Mouse (Mus musculus): ENCODE results near the gene Dntt. TPM values are rescaled to one million over a fixed set of nuclear protein-coding genes. Genes with fewer than 3 reads are reported as not detected.

Dntt gene
- total RNA-seq (2014; rRNA removed; ENCODE audit: low replicate concordance) (not detected in 2 replicates), polyA plus RNA-seq (2015; fragmentation: Nextera tagmentation; extraction: Ambion mirVana) (not detected in 2 replicates)

DNA sequence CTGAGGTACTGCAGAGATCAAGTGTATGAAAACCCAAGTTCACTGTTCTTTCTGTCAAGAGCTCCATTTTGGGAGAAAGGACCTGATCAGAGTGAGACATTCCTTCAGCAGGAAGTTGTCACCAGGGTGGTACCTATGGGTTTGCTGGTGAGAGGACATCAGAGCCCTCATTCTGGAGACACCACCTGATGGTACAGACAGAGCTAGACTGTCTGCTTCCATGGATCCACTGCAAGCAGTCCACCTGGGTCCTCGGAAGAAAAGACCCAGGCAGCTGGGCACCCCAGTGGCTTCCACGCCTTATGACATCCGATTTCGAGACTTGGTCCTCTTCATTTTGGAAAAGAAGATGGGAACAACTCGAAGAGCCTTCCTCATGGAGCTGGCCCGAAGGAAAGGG lies at the start of gene Dntt:
Dntt (plus strand) TSS at position 57 of the 400 bp plus-strand sequence.
- Histone ChIP-seq H3K9me3 (replicated peaks; ENCODE audit: control insufficient read depth, low read length) (no peaks in the 10 kb centered on the region), H3K4me2 (ENCODE audit: low read depth, low read length) (no peak within 1 kb of the TSS; the same call in 1 of the 2 replicates), H3K4me1 (ENCODE audit: control insufficient read depth, insufficient read depth) (no peaks in the 10 kb centered on the region), H3K27me3 (ENCODE audit: control insufficient read depth, insufficient read depth, low read length) (no peaks in the 10 kb centered on the region), H3K36me3 (replicated peaks; ENCODE audit: control insufficient read depth, insufficient read depth, low read length) (no peaks in the 10 kb centered on the region), H3K4me3 (ENCODE audit: low read depth, low read length) (peak within 1 kb of the TSS; percentile 2; the same call in 1 of the 2 replicates), H3K27ac (ENCODE audit: low read depth) (no peak within 1 kb of the TSS), H3K9ac (replicated peaks; ENCODE audit: low read depth, low read length) (no peak within 1 kb of the TSS)
- TF ChIP-seq EP300 (IDR thresholded peaks at IDR 0.05; ENCODE audit: low read depth), result no peak
- no peak for TF ChIP-seq CTCF (IDR thresholded peaks at IDR 0.05; ENCODE audit: low read depth)
- ATAC-seq (ENCODE audit: insufficient read depth, low read depth) (no peak), DNase-seq (ENCODE audit: low spot score) (no peak)
- WGBS, result 78% methylated on average over 6 of the region's 6 CpGs

DNA sequence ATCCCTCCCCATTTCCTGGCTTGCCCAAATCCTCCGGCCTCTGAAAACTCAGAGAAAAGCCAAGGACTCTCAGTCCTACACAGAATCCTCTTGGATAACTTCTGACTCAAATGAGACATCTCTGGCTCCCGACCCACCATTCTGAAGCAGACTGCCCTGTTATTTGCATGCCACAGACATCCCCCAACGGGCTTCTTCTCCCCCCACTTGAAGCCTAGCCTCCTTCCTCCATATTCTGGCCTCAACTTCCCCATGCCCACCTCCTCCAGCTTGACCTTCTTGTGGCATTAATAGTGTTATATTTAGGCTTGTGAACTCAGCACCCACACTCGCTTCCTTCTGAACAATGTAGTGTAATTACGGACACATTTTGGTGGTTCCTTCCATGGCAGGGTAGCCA lies 48.4 kb upstream of the Dntt start:
- H3K36me3 ChIP-seq (replicated peaks; ENCODE audit: control insufficient read depth, insufficient read depth, low read length), result no peaks in the 10 kb centered on the region
- H3K4me3 ChIP-seq (ENCODE audit: low read depth, low read length), result no peak overlapping the region
- H3K9ac ChIP-seq (replicated peaks; ENCODE audit: low read depth, low read length), result no peak overlapping the region
- H3K9me3 ChIP-seq (replicated peaks; ENCODE audit: control insufficient read depth, low read length), result no peaks in the 10 kb centered on the region
- no peak for TF ChIP-seq EP300 (IDR thresholded peaks at IDR 0.05; ENCODE audit: low read depth)
- TF ChIP-seq CTCF (IDR thresholded peaks at IDR 0.05; ENCODE audit: low read depth), result no peak
- no peak overlapping the region for H3K27ac ChIP-seq (ENCODE audit: low read depth)
- H3K4me1 ChIP-seq (ENCODE audit: control insufficient read depth, insufficient read depth), result no peaks in the 10 kb centered on the region
- DNase-seq (ENCODE audit: low spot score) (no peak), ATAC-seq (ENCODE audit: insufficient read depth, low read depth) (no peak)
- WGBS, result 73% methylated on average over 5 of the region's 5 CpGs
- no peaks in the 10 kb centered on the region for H3K27me3 ChIP-seq (ENCODE audit: control insufficient read depth, insufficient read depth, low read length)
- H3K4me2 ChIP-seq (ENCODE audit: low read depth, low read length), result no peak overlapping the region

DNA sequence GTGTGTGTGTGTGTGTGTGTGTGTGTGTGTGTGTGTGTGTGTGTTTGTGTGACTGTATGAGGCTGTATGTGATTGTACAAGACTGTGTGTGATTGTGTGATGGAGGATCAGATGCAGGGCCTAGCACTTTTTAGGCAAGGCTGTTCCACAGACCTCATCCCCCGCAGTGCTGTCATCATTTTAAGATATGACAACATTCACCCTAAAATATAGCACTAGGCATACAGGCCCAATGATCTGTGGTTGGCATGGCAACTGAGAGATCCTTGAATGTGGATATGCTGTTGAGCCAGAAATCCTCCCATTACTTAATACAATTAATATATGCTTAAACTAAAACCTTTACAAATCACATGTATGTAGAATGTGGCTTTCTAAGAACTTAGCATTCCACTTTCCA lies 44.5 kb upstream of the Dntt start:
- Histone ChIP-seq H3K27ac (ENCODE audit: low read depth) (no peak overlapping the region), H3K36me3 (replicated peaks; ENCODE audit: control insufficient read depth, insufficient read depth, low read length) (no peaks in the 10 kb centered on the region), H3K9ac (replicated peaks; ENCODE audit: low read depth, low read length) (no peak overlapping the region), H3K4me1 (ENCODE audit: control insufficient read depth, insufficient read depth) (no peaks in the 10 kb centered on the region), H3K27me3 (ENCODE audit: control insufficient read depth, insufficient read depth, low read length) (no peaks in the 10 kb centered on the region), H3K4me2 (ENCODE audit: low read depth, low read length) (no peak overlapping the region), H3K9me3 (replicated peaks; ENCODE audit: control insufficient read depth, low read length) (no peaks in the 10 kb centered on the region), H3K4me3 (ENCODE audit: low read depth, low read length) (no peak overlapping the region)
- ATAC-seq (ENCODE audit: insufficient read depth, low read depth), result no peak
- TF ChIP-seq CTCF (IDR thresholded peaks at IDR 0.05; ENCODE audit: low read depth) (no peak), EP300 (IDR thresholded peaks at IDR 0.05; ENCODE audit: low read depth) (no peak)
- 89% methylated on average over 1 of the region's 1 CpGs for WGBS
- DNase-seq (ENCODE audit: low spot score), result no peak

DNA sequence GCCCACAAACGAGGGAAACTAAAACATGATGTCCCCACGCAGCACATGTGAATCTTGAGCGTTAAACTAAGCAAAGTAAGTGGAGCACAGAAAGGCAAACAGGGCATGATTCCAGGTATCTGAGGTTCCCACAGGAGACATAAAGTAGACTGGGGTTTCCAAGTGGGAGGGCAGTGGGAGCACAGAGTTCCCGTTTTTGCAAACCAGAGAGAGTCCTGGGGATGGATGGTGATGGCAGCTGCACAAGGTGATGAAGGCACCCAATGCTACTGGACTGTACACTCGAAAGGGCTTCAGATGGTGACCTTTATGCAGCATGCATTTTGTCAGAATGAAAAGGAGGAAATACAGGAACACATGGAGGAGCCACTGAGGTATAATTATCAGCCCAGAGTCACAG lies 40.2 kb upstream of the Dntt start:
- no peak overlapping the region for H3K9ac ChIP-seq (replicated peaks; ENCODE audit: low read depth, low read length)
- H3K36me3 ChIP-seq (replicated peaks; ENCODE audit: control insufficient read depth, insufficient read depth, low read length), result no peaks in the 10 kb centered on the region
- H3K4me1 ChIP-seq (ENCODE audit: control insufficient read depth, insufficient read depth), result no peaks in the 10 kb centered on the region
- DNase-seq (ENCODE audit: low spot score) (no peak), ATAC-seq (ENCODE audit: insufficient read depth, low read depth) (no peak)
- no peak overlapping the region for H3K27ac ChIP-seq (ENCODE audit: low read depth)
- TF ChIP-seq EP300 (IDR thresholded peaks at IDR 0.05; ENCODE audit: low read depth) (no peak), CTCF (IDR thresholded peaks at IDR 0.05; ENCODE audit: low read depth) (no peak)
- no peak overlapping the region for H3K4me2 ChIP-seq (ENCODE audit: low read depth, low read length)
- no peaks in the 10 kb centered on the region for H3K9me3 ChIP-seq (replicated peaks; ENCODE audit: control insufficient read depth, low read length)
- no peak overlapping the region for H3K4me3 ChIP-seq (ENCODE audit: low read depth, low read length)
- no peaks in the 10 kb centered on the region for H3K27me3 ChIP-seq (ENCODE audit: control insufficient read depth, insufficient read depth, low read length)
- WGBS, result 66% methylated on average over 5 of the region's 5 CpGs

DNA sequence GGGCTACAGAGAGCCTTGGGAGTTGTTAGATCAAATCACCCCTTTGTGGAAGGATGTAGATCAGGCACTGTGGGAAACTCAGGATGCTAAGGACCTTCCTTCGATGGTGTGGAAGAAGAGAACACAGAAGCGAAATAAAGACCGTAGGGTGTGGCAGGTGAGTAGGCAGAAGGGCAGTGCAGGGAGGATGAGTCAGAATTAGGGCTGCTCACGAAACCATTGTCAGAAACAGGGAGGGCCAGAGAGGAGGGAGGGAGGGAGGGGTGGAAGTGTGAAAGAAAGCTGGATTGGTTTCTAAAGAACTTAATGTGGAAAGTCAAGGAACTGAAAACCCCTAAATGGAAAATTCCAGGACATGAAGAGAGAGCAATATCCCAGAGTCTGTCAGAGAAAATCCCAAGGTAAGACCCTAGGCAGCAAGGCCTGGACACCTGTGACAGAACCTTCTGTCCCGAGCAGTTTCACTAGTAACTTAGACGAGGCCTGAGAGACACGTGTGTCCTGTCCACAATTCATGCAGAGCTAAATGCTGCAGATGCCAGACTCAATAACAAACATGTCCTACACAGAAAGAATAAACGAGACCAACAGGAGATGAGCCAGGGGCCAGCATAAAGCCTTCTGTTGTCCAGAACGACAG lies 39.0 kb upstream of the Dntt start:
- H3K9me3 ChIP-seq (replicated peaks; ENCODE audit: control insufficient read depth, low read length), result no peaks in the 10 kb centered on the region
- H3K36me3 ChIP-seq (replicated peaks; ENCODE audit: control insufficient read depth, insufficient read depth, low read length), result no peaks in the 10 kb centered on the region
- no peaks in the 10 kb centered on the region for H3K4me1 ChIP-seq (ENCODE audit: control insufficient read depth, insufficient read depth)
- no peaks in the 10 kb centered on the region for H3K27me3 ChIP-seq (ENCODE audit: control insufficient read depth, insufficient read depth, low read length)
- no peak overlapping the region for H3K4me3 ChIP-seq (ENCODE audit: low read depth, low read length)
- no peak overlapping the region for H3K4me2 ChIP-seq (ENCODE audit: low read depth, low read length)
- no peak overlapping the region for H3K9ac ChIP-seq (replicated peaks; ENCODE audit: low read depth, low read length)
- no peak overlapping the region for H3K27ac ChIP-seq (ENCODE audit: low read depth)
- no peak for ATAC-seq (ENCODE audit: insufficient read depth, low read depth)
- WGBS, result 71% methylated on average over 9 of the region's 9 CpGs
- no peak for TF ChIP-seq EP300 (IDR thresholded peaks at IDR 0.05; ENCODE audit: low read depth)
- no peak for TF ChIP-seq CTCF (IDR thresholded peaks at IDR 0.05; ENCODE audit: low read depth)
- no peak for DNase-seq (ENCODE audit: low spot score)
